Mouse (Mus musculus): Measurements from ENCODE around the gene Opa3.

DNA sequence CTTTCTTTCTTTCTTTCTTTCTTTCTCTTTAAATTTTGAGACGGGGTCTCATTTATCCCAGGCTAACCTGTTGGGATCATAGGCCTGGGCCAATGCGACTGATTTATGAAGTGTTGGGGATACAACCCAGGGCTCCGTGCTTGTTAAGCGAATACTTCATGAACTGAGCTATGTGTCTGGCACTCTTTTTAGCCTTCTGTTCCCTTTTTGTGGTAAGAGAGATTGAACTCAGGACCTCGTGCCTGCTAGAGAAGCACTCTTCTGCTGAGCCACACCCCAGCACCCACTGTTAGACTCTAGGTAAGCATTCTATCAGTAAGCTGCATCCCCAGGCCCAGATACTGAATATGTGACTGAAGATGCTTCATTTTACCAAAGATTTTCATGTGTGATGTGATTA, 10.6 kb upstream of the Opa3 start:
- TF ChIP-seq CTCF (IDR thresholded peaks at IDR 0.05; ENCODE audit: low read depth), result no peak
- no peak for TF ChIP-seq EP300 (optimal IDR thresholded peaks at IDR 0.05)
